Mouse (Mus musculus): ENCODE measurements at regions not wholly inside any gene's neighbourhood (a gene's known extent, or its start where the extent isn't known, plus 50 kb on each side); places are given as distances from the start of the nearest gene placed in this dataset.

- no peaks in the 10 kb centered on the region for H3K9me3 ChIP-seq (replicated peaks)
- peaks cover 18% of the 10 kb centered on the region; the same call in 1 of the 2 replicates for H3K27me3 ChIP-seq (replicated peaks)
- peak overlapping the region; percentile 33; the same call in 1 of the 2 replicates for H3K27ac ChIP-seq (replicated peaks)
- H3K4me3 ChIP-seq (replicated peaks), result no peak overlapping the region
- no peak overlapping the region for H3K9ac ChIP-seq (replicated peaks)
- 34% methylated on average over 8 of the region's 8 CpGs for WGBS
- peaks cover 25% of the 10 kb centered on the region for H3K4me1 ChIP-seq
- ATAC-seq (ENCODE audit: low FRiP score), result peak; percentile 38; the same call in 1 of the 2 replicates
- H3K4me2 ChIP-seq, result no peak overlapping the region
- H3K36me3 ChIP-seq, result no peaks in the 10 kb centered on the region
These were observed 160.7 kb upstream of the Hes1 start for GRCm38 (mm10) chr16:29903510-29903909.

- Histone ChIP-seq H3K27ac (replicated peaks) (0 out of 2 replicates have a peak overlapping the region, but pooled peaks have one; percentile 33), H3K4me3 (replicated peaks) (no peak overlapping the region), H3K4me2 (no peak overlapping the region), H3K9me3 (replicated peaks) (no peaks in the 10 kb centered on the region), H3K4me1 (peaks cover 25% of the 10 kb centered on the region), H3K36me3 (no peaks in the 10 kb centered on the region), H3K9ac (replicated peaks) (no peak overlapping the region), H3K27me3 (replicated peaks) (peaks cover 18% of the 10 kb centered on the region; the same call in 1 of the 2 replicates)
- 44% methylated on average over 9 of the region's 9 CpGs for WGBS
- no peak; the same call in 1 of the 2 replicates for ATAC-seq (ENCODE audit: low FRiP score)
These were observed 159.9 kb upstream of the Hes1 start for GRCm38 (mm10) chr16:29904183-29904775.

- Histone ChIP-seq H3K27ac (replicated peaks) (no peak overlapping the region), H3K27me3 (replicated peaks) (peaks cover 15% of the 10 kb centered on the region; the same call in 1 of the 2 replicates), H3K9ac (replicated peaks) (no peak overlapping the region), H3K4me3 (replicated peaks) (no peak overlapping the region), H3K9me3 (replicated peaks) (0 out of 2 replicates have a peak, but pooled peaks cover 4% of the 10 kb centered on the region), H3K4me1 (peaks cover 27% of the 10 kb centered on the region), H3K36me3 (no peaks in the 10 kb centered on the region), H3K4me2 (no peak overlapping the region)
- 36% methylated on average over 7 of the region's 7 CpGs for WGBS
- ATAC-seq (ENCODE audit: low FRiP score), result no peak
These were observed 156.9 kb upstream of the Hes1 start for GRCm38 (mm10) chr16:29907331-29907730.

GRCm38 (mm10) chr16:29908031-29908430 is 156.2 kb upstream of the Hes1 start:
- Histone ChIP-seq H3K4me3 (replicated peaks) (no peak overlapping the region), H3K9ac (replicated peaks) (no peak overlapping the region), H3K27me3 (replicated peaks) (peaks cover 15% of the 10 kb centered on the region; the same call in 1 of the 2 replicates), H3K4me1 (peaks cover 27% of the 10 kb centered on the region), H3K4me2 (no peak overlapping the region), H3K36me3 (no peaks in the 10 kb centered on the region), H3K27ac (replicated peaks) (no peak overlapping the region), H3K9me3 (replicated peaks) (0 out of 2 replicates have a peak, but pooled peaks cover 4% of the 10 kb centered on the region)
- WGBS, result 38% methylated on average over 8 of the region's 8 CpGs
- no peak for ATAC-seq (ENCODE audit: low FRiP score)

GRCm38 (mm10) chr16:29909923-29910465 is 154.2 kb upstream of the Hes1 start:
- H3K36me3 ChIP-seq, result no peaks in the 10 kb centered on the region
- WGBS, result 45% methylated on average over 5 of the region's 5 CpGs
- H3K9ac ChIP-seq (replicated peaks), result no peak overlapping the region
- no peak overlapping the region for H3K27ac ChIP-seq (replicated peaks)
- H3K9me3 ChIP-seq (replicated peaks), result 0 out of 2 replicates have a peak, but pooled peaks cover 4% of the 10 kb centered on the region
- H3K4me3 ChIP-seq (replicated peaks), result no peak overlapping the region
- H3K4me1 ChIP-seq, result peaks cover 11% of the 10 kb centered on the region
- ATAC-seq (ENCODE audit: low FRiP score), result no peak
- H3K4me2 ChIP-seq, result no peak overlapping the region
- H3K27me3 ChIP-seq (replicated peaks), result peaks cover 12% of the 10 kb centered on the region; the same call in 1 of the 2 replicates

- no peak for ATAC-seq (ENCODE audit: low FRiP score)
- Histone ChIP-seq H3K9ac (replicated peaks) (no peak overlapping the region), H3K27me3 (replicated peaks) (peaks cover 10% of the 10 kb centered on the region; the same call in 1 of the 2 replicates), H3K9me3 (replicated peaks) (0 out of 2 replicates have a peak, but pooled peaks cover 4% of the 10 kb centered on the region), H3K27ac (replicated peaks) (no peak overlapping the region), H3K36me3 (no peaks in the 10 kb centered on the region), H3K4me2 (no peak overlapping the region), H3K4me1 (peaks cover 18% of the 10 kb centered on the region), H3K4me3 (replicated peaks) (no peak overlapping the region)
- 82% methylated on average over 7 of the region's 7 CpGs for WGBS
These were observed 153.0 kb upstream of the Hes1 start for GRCm38 (mm10) chr16:29911164-29911571.

GRCm38 (mm10) chr16:29913357-29914010 is 150.7 kb upstream of the Hes1 start:
- Histone ChIP-seq H3K4me1 (peaks cover 10% of the 10 kb centered on the region; the same call in 1 of the 2 replicates), H3K27me3 (replicated peaks) (0 out of 2 replicates have a peak, but pooled peaks cover 2% of the 10 kb centered on the region), H3K36me3 (no peaks in the 10 kb centered on the region), H3K4me2 (no peak overlapping the region), H3K27ac (replicated peaks) (no peak overlapping the region), H3K4me3 (replicated peaks) (no peak overlapping the region), H3K9ac (replicated peaks) (no peak overlapping the region), H3K9me3 (replicated peaks) (0 out of 2 replicates have a peak, but pooled peaks cover 4% of the 10 kb centered on the region)
- WGBS, result 78% methylated on average over 8 of the region's 8 CpGs
- no peak for ATAC-seq (ENCODE audit: low FRiP score)

- peaks cover 9% of the 10 kb centered on the region; the same call in 1 of the 2 replicates for H3K4me1 ChIP-seq
- no peaks in the 10 kb centered on the region for H3K36me3 ChIP-seq
- 0 out of 2 replicates have a peak, but pooled peaks cover 2% of the 10 kb centered on the region for H3K27me3 ChIP-seq (replicated peaks)
- whole genome bisulfite sequencing, result 37% methylated on average over 11 of the region's 11 CpGs
- 0 out of 2 replicates have a peak, but pooled peaks cover 4% of the 10 kb centered on the region for H3K9me3 ChIP-seq (replicated peaks)
- H3K4me2 ChIP-seq, result no peak overlapping the region
- ATAC-seq (ENCODE audit: low FRiP score), result peak; percentile 74; the same call in 1 of the 2 replicates
- no peak overlapping the region for H3K4me3 ChIP-seq (replicated peaks)
- H3K27ac ChIP-seq (replicated peaks), result no peak overlapping the region
- H3K9ac ChIP-seq (replicated peaks), result no peak overlapping the region
These were observed 148.8 kb upstream of the Hes1 start for GRCm38 (mm10) chr16:29915346-29915745.

- H3K27ac ChIP-seq (replicated peaks), result no peak overlapping the region
- H3K9me3 ChIP-seq (replicated peaks), result no peaks in the 10 kb centered on the region
- H3K4me1 ChIP-seq, result 0 out of 2 replicates have a peak, but pooled peaks cover 7% of the 10 kb centered on the region
- 0 out of 2 replicates have a peak, but pooled peaks cover 2% of the 10 kb centered on the region for H3K27me3 ChIP-seq (replicated peaks)
- ATAC-seq (ENCODE audit: low FRiP score), result no peak
- H3K4me2 ChIP-seq, result no peak overlapping the region
- H3K36me3 ChIP-seq, result no peaks in the 10 kb centered on the region
- WGBS, result 55% methylated on average over 3 of the region's 3 CpGs
- H3K9ac ChIP-seq (replicated peaks), result no peak overlapping the region
- no peak overlapping the region for H3K4me3 ChIP-seq (replicated peaks)
These were observed 146.2 kb upstream of the Hes1 start for GRCm38 (mm10) chr16:29917989-29918388.

- Histone ChIP-seq H3K9ac (replicated peaks) (no peak overlapping the region), H3K27ac (replicated peaks) (no peak overlapping the region), H3K4me3 (replicated peaks) (no peak overlapping the region), H3K4me2 (no peak overlapping the region), H3K36me3 (no peaks in the 10 kb centered on the region), H3K27me3 (replicated peaks) (0 out of 2 replicates have a peak, but pooled peaks cover 2% of the 10 kb centered on the region), H3K4me1 (0 out of 2 replicates have a peak, but pooled peaks cover 7% of the 10 kb centered on the region), H3K9me3 (replicated peaks) (no peaks in the 10 kb centered on the region)
- ATAC-seq (ENCODE audit: low FRiP score), result no peak
- WGBS, result 89% methylated on average over 6 of the region's 6 CpGs
These were observed 145.8 kb upstream of the Hes1 start for GRCm38 (mm10) chr16:29918396-29918795.

GRCm38 (mm10) chr16:29920940-29921339 is 143.2 kb upstream of the Hes1 start:
- Histone ChIP-seq H3K4me3 (replicated peaks) (no peak overlapping the region), H3K27ac (replicated peaks) (no peak overlapping the region), H3K27me3 (replicated peaks) (0 out of 2 replicates have a peak, but pooled peaks cover 2% of the 10 kb centered on the region), H3K4me1 (no peaks in the 10 kb centered on the region), H3K36me3 (no peaks in the 10 kb centered on the region), H3K4me2 (no peak overlapping the region), H3K9ac (replicated peaks) (no peak overlapping the region), H3K9me3 (replicated peaks) (no peaks in the 10 kb centered on the region)
- ATAC-seq (ENCODE audit: low FRiP score), result no peak
- WGBS, result 84% methylated on average over 5 of the region's 5 CpGs

Data from neural tube, embryonic 15.5 days (tissue).